Mouse (Mus musculus): ENCODE data around the gene Stard10.

- TF ChIP-seq CTCF (IDR thresholded peaks at IDR 0.05; ENCODE audit: control insufficient read depth, insufficient read depth, insufficient read length): no peak
- no peak for TF ChIP-seq FOSL1 (IDR thresholded peaks at IDR 0.05; ENCODE audit: insufficient read depth, low read length, poor library complexity, severe bottlenecking)
- no peak for TF ChIP-seq USF1 (IDR thresholded peaks at IDR 0.05; ENCODE audit: low read depth)
Observed at GRCm38 (mm10) chr7:101306841-101307240, 10.0 kb upstream of the Stard10 start.

All from C2C12 (cell line).